Mouse (Mus musculus): ENCODE measurements around the gene Ang2.
"Not testable (repeated sequence)": the region's sequence is repeated elsewhere in the genome, so short reads cannot be mapped to it uniquely, and the experiment has no call there.

DNA sequence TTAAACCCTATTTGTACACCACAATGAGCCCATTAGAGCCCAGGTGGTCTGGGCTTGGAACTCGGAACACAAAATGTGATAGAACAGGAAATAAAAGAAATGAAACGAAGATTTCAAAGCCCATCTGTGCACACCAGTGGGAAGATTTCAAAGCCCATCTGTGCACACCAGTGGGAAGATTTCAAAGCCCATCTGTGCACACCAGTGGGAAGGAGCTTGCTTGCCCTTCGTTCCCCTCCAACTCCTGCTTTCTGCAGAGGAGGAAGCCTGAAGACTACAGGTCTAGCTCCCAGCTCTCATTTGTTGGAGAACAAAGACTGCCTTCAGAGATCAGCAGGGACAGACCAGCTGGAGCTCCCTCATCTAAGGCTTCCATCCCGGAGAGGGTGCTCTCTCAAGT is 26.0 kb downstream of the Ang2 start:
- TF ChIP-seq MYOG (IDR thresholded peaks at IDR 0.05; ENCODE audit: control insufficient read depth, extremely low read depth, insufficient read length); CTCF (IDR thresholded peaks at IDR 0.05; ENCODE audit: control insufficient read depth, insufficient read depth, insufficient read length): not testable (repeated sequence)

Data from C2C12 (cell line).